Mouse (Mus musculus) forebrain, embryonic 15.5 days (tissue): Measurements from ENCODE around the gene Orm3. TPM values are rescaled to one million over a fixed set of nuclear protein-coding genes. Genes with fewer than 3 reads are reported as not detected.

Experiments used
- ATAC-seq: fragments of 200-750 bp; cut with Nextera tagmentation; replicated peaks from 2 replicates; pipeline ENCODE4 v1.8.0; 2017; ENCODE audit warnings: mild to moderate bottlenecking, moderate TSS enrichment, moderate library complexity
- H3K27ac ChIP-seq: fragments of 300-500 bp; sonication (generic); replicated peaks from 2 replicates; pipeline ENCODE4 v1.5.1; 2015; ENCODE audit warnings: mild to moderate bottlenecking, inconsistent platforms
- H3K27me3 ChIP-seq: fragments of 300-500 bp; sonication (generic); 2 replicates; pipeline ENCODE4 v1.6.1; 2015; ENCODE audit warnings: inconsistent platforms
- H3K36me3 ChIP-seq: fragments of 300-500 bp; sonication (generic); 2 replicates; pipeline ENCODE4 v1.6.1; 2015; ENCODE audit warnings: mild to moderate bottlenecking, inconsistent platforms
- H3K4me1 ChIP-seq: fragments of 300-500 bp; sonication (generic); 2 replicates; pipeline ENCODE4 v1.6.1; 2015; ENCODE audit warnings: inconsistent platforms
- H3K4me2 ChIP-seq: fragments of 300-500 bp; sonication (generic); replicated peaks from 2 replicates; pipeline ENCODE4 v1.6.1; 2015; ENCODE audit warnings: mild to moderate bottlenecking, inconsistent platforms
- H3K4me3 ChIP-seq: fragments of 300-500 bp; sonication (generic); 2 replicates; pipeline ENCODE4 v1.5.1; 2015; ENCODE audit warnings: mild to moderate bottlenecking, inconsistent platforms
- H3K9ac ChIP-seq: fragments of 300-500 bp; sonication (generic); replicated peaks from 2 replicates; pipeline ENCODE4 v1.6.1; 2015; ENCODE audit warnings: mild to moderate bottlenecking, inconsistent platforms
- H3K9me3 ChIP-seq: fragments of 300-500 bp; sonication (generic); 2 replicates; pipeline ENCODE4 v1.6.1; 2016; ENCODE audit warnings: inconsistent platforms
- WGBS: fragments of 180-500 bp; shearing (Covaris S2); methylation state at CpG from one replicate; pipeline ENCODE4 v1.1.7; 2015; ENCODE audit warnings: mixed read lengths; 5-methylcytosine and 5-hydroxymethylcytosine counted together
- polyA plus RNA-seq: library from polyadenylated mRNA; unstranded; fragments of >200 nt; fragmentation: Nextera tagmentation; extraction: Ambion mirVana; gene quantifications from 2 replicates; pipeline ENCODE4 v1.2.1, GENCODE M21; 2015

The Orm3 gene
- polyA plus RNA-seq, 1 experiment from 2014 or later: not detected

GRCm38 (mm10) chr4:63342491-63342890 is 13.5 kb upstream of the Orm3 start:
- no peak overlapping the region for H3K27ac ChIP-seq
- no peaks in the 10 kb centered on the region for H3K9me3 ChIP-seq
- H3K4me2 ChIP-seq: no peak overlapping the region
- ATAC-seq: no peak
- WGBS: 56% methylated on average over 4 of the region's 4 CpGs
- H3K27me3 ChIP-seq: no peaks in the 10 kb centered on the region
- H3K4me3 ChIP-seq: no peak overlapping the region
- no peaks in the 10 kb centered on the region for H3K4me1 ChIP-seq
- H3K36me3 ChIP-seq: no peaks in the 10 kb centered on the region
- no peak overlapping the region for H3K9ac ChIP-seq

- Histone ChIP-seq H3K4me2 (no peak overlapping the region), H3K36me3 (no peaks in the 10 kb centered on the region), H3K27me3 (no peaks in the 10 kb centered on the region), H3K27ac (no peak overlapping the region), H3K4me3 (no peak overlapping the region), H3K9ac (no peak overlapping the region), H3K4me1 (no peaks in the 10 kb centered on the region), H3K9me3 (no peaks in the 10 kb centered on the region)
- no peak for ATAC-seq
- WGBS: 67% methylated on average over 3 of the region's 3 CpGs
Measured at GRCm38 (mm10) chr4:63343608-63344007, 12.4 kb upstream of the Orm3 start.

GRCm38 (mm10) chr4:63344295-63344694 is 11.7 kb upstream of the Orm3 start, which contains the start of gene Orm1:
Orm1 (plus strand) TSS chr4:63344560.
- H3K4me2 ChIP-seq: no peak within 1 kb of the TSS
- no peaks in the 10 kb centered on the region for H3K36me3 ChIP-seq
- H3K4me1 ChIP-seq: no peaks in the 10 kb centered on the region
- no peaks in the 10 kb centered on the region for H3K27me3 ChIP-seq
- H3K27ac ChIP-seq: no peak within 1 kb of the TSS
- H3K9me3 ChIP-seq: no peaks in the 10 kb centered on the region
- WGBS: 87% methylated on average over 8 of the region's 8 CpGs
- H3K4me3 ChIP-seq: no peak within 1 kb of the TSS
- no peak for ATAC-seq
- H3K9ac ChIP-seq: no peak within 1 kb of the TSS

- ATAC-seq: no peak
- Histone ChIP-seq H3K27me3 (no peaks in the 10 kb centered on the region), H3K36me3 (no peaks in the 10 kb centered on the region), H3K4me2 (no peak overlapping the region), H3K4me3 (no peak overlapping the region), H3K9me3 (no peaks in the 10 kb centered on the region), H3K27ac (no peak overlapping the region), H3K9ac (no peak overlapping the region), H3K4me1 (no peaks in the 10 kb centered on the region)
Measured at GRCm38 (mm10) chr4:63345261-63345660, 10.7 kb upstream of the Orm3 start.

GRCm38 (mm10) chr4:63346659-63347058 is 9.3 kb upstream of the Orm3 start:
- 89% methylated on average over 4 of the region's 4 CpGs for WGBS
- H3K27ac ChIP-seq: no peak overlapping the region
- H3K27me3 ChIP-seq: no peaks in the 10 kb centered on the region
- H3K9ac ChIP-seq: no peak overlapping the region
- no peaks in the 10 kb centered on the region for H3K4me1 ChIP-seq
- no peak for ATAC-seq
- H3K36me3 ChIP-seq: no peaks in the 10 kb centered on the region
- H3K9me3 ChIP-seq: no peaks in the 10 kb centered on the region
- no peak overlapping the region for H3K4me3 ChIP-seq
- no peak overlapping the region for H3K4me2 ChIP-seq

GRCm38 (mm10) chr4:63348524-63348923 is 7.4 kb upstream of the Orm3 start:
- H3K9ac ChIP-seq: no peak overlapping the region
- no peaks in the 10 kb centered on the region for H3K27me3 ChIP-seq
- H3K36me3 ChIP-seq: no peaks in the 10 kb centered on the region
- H3K4me1 ChIP-seq: no peaks in the 10 kb centered on the region
- H3K27ac ChIP-seq: no peak overlapping the region
- 74% methylated on average over 6 of the region's 6 CpGs for WGBS
- ATAC-seq: no peak
- H3K4me3 ChIP-seq: no peak overlapping the region
- H3K9me3 ChIP-seq: no peaks in the 10 kb centered on the region
- no peak overlapping the region for H3K4me2 ChIP-seq

- Histone ChIP-seq H3K27me3 (no peaks in the 10 kb centered on the region), H3K36me3 (no peaks in the 10 kb centered on the region), H3K27ac (no peak overlapping the region), H3K9me3 (no peaks in the 10 kb centered on the region), H3K9ac (no peak overlapping the region), H3K4me2 (no peak overlapping the region), H3K4me1 (no peaks in the 10 kb centered on the region), H3K4me3 (no peak overlapping the region)
- 68% methylated on average over 2 of the region's 2 CpGs for WGBS
- no peak for ATAC-seq
Measured at GRCm38 (mm10) chr4:63356981-63357570, 1.1 kb downstream of the Orm3 start.

- Histone ChIP-seq H3K4me3 (no peak overlapping the region), H3K9me3 (no peaks in the 10 kb centered on the region), H3K4me2 (no peak overlapping the region), H3K27ac (no peak overlapping the region), H3K9ac (no peak overlapping the region), H3K4me1 (no peaks in the 10 kb centered on the region), H3K36me3 (no peaks in the 10 kb centered on the region), H3K27me3 (no peaks in the 10 kb centered on the region)
- WGBS: 85% methylated on average over 6 of the region's 6 CpGs
- no peak; the same call in 1 of the 2 replicates for ATAC-seq
Measured at GRCm38 (mm10) chr4:63359861-63360260, 3.9 kb downstream of the Orm3 start.

GRCm38 (mm10) chr4:63362150-63362549 is 6.2 kb downstream of the Orm3 start, which contains the start of gene Orm2:
Orm2 (plus strand) TSS chr4:63362449.
- no peak within 1 kb of the TSS for H3K4me2 ChIP-seq
- no peak for ATAC-seq
- H3K9me3 ChIP-seq: no peaks in the 10 kb centered on the region
- no peaks in the 10 kb centered on the region for H3K27me3 ChIP-seq
- H3K9ac ChIP-seq: no peak within 1 kb of the TSS
- no peak within 1 kb of the TSS for H3K4me3 ChIP-seq
- no peaks in the 10 kb centered on the region for H3K4me1 ChIP-seq
- H3K36me3 ChIP-seq: peaks cover under 1% of the 10 kb centered on the region; the same call in 1 of the 2 replicates
- 89% methylated on average over 5 of the region's 5 CpGs for WGBS
- H3K27ac ChIP-seq: no peak within 1 kb of the TSS

- Histone ChIP-seq H3K36me3 (peaks cover 21% of the 10 kb centered on the region; the same call in 1 of the 2 replicates), H3K27me3 (no peaks in the 10 kb centered on the region), H3K4me3 (no peak overlapping the region), H3K9ac (no peak overlapping the region), H3K27ac (no peak overlapping the region), H3K4me2 (no peak overlapping the region), H3K4me1 (no peaks in the 10 kb centered on the region), H3K9me3 (no peaks in the 10 kb centered on the region)
- 10% methylated on average over 4 of the region's 4 CpGs for WGBS
- peak; percentile 63 for ATAC-seq
Measured at GRCm38 (mm10) chr4:63368577-63368976, 12.6 kb downstream of the Orm3 start.

- Histone ChIP-seq H3K9me3 (no peaks in the 10 kb centered on the region), H3K27ac (no peak overlapping the region), H3K27me3 (no peaks in the 10 kb centered on the region), H3K4me2 (no peak overlapping the region), H3K4me3 (no peak overlapping the region), H3K9ac (no peak overlapping the region), H3K36me3 (peaks cover 24% of the 10 kb centered on the region; the same call in 1 of the 2 replicates), H3K4me1 (peaks cover 10% of the 10 kb centered on the region)
- no peak for ATAC-seq
- 47% methylated on average over 7 of the region's 7 CpGs for WGBS
Measured at GRCm38 (mm10) chr4:63370897-63371296, 14.9 kb downstream of the Orm3 start.

- Histone ChIP-seq H3K27ac (no peak overlapping the region), H3K9ac (no peak overlapping the region)
- ATAC-seq: no peak
Measured at GRCm38 (mm10) chr4:63371890-63372289, 15.9 kb downstream of the Orm3 start.

GRCm38 (mm10) chr4:63373404-63373803 is 17.4 kb downstream of the Orm3 start:
- Histone ChIP-seq H3K9me3 (no peaks in the 10 kb centered on the region), H3K36me3 (peaks cover 28% of the 10 kb centered on the region; the same call in 1 of the 2 replicates), H3K4me2 (no peak overlapping the region), H3K4me3 (no peak overlapping the region), H3K27ac (no peak overlapping the region), H3K9ac (no peak overlapping the region), H3K4me1 (peaks cover 10% of the 10 kb centered on the region), H3K27me3 (no peaks in the 10 kb centered on the region)
- no peak for ATAC-seq
- 92% methylated on average over 8 of the region's 8 CpGs for WGBS

More at GRCm38 (mm10) chr4:63371890-63372289, 15.9 kb downstream of the Orm3 start:
- no peak overlapping the region for H3K4me3 ChIP-seq
- H3K36me3 ChIP-seq: peaks cover 31% of the 10 kb centered on the region; the same call in 1 of the 2 replicates
- WGBS: 67% methylated on average over 3 of the region's 3 CpGs
- H3K27me3 ChIP-seq: no peaks in the 10 kb centered on the region
- H3K4me1 ChIP-seq: peaks cover 10% of the 10 kb centered on the region
- H3K9me3 ChIP-seq: no peaks in the 10 kb centered on the region
- H3K4me2 ChIP-seq: no peak overlapping the region
